18 mouse cellular contexts compared by ENCODE assay signal in the genomic region with DNA sequence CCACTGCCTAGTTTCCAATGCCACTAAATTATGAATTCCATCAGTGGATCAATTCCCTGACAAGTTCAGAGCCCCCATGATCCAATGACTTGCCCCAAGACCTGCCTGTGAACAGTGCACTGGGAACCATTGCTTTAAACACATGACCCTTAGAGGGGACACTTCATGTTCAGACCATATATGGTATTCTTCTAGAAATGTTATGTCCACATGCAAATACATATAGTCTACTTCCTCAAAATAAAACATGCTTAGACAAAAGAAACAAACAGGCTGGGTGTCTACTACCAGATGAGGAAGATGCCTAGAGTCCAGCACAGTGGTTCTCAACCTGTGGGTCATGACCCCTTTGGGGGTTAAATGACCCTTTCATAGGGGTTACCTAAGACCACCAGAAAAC.
"Had no signal": no experiment of that assay in that cellular context is flagged by ENCODE, and none has a peak within 500 bp of the region (broad histone marks: within the 10 kb centered on the region; RNA-seq: fewer than 3 reads in every experiment).

No protein-coding gene starts in this region.

- H3K4me1 ChIP-seq: liver, embryonic 13.5 days; neural tube, embryonic 12.5 days; neural tube, embryonic 15.5 days; stomach, embryonic 15.5 days had no signal

- DNase-seq: kidney, adult 11 months; kidney, adult 9 months; kidney, postnatal 14 days; kidney, postnatal 4 days; liver; liver, embryonic 13.5 days; lung, embryonic 14.5 days; midbrain, embryonic 14.5 days; right cerebral cortex, adult 18-20 months; right cerebral cortex, postnatal 14 days; right cerebral cortex, postnatal 4 days; thymus, postnatal 36 days had no signal

- H3K27ac ChIP-seq: limb, embryonic 10.5 days; limb, embryonic 13.5 days; liver, embryonic 13.5 days; neural tube, embryonic 12.5 days; neural tube, embryonic 15.5 days; stomach, embryonic 15.5 days had no signal

- H3K36me3 ChIP-seq: limb, embryonic 10.5 days; limb, embryonic 13.5 days; liver, embryonic 13.5 days; neural tube, embryonic 12.5 days; neural tube, embryonic 15.5 days; stomach, embryonic 15.5 days had no signal

- H3K27me3 ChIP-seq: limb, embryonic 13.5 days; neural tube, embryonic 12.5 days; neural tube, embryonic 15.5 days; stomach, embryonic 15.5 days had no signal

- ATAC-seq: lung, postnatal 0 days had no signal

- H3K4me3 ChIP-seq: limb, embryonic 10.5 days; limb, embryonic 13.5 days; liver, embryonic 13.5 days; neural tube, embryonic 12.5 days; neural tube, embryonic 15.5 days; stomach, embryonic 15.5 days had no signal
